Mouse (Mus musculus): ENCODE results near the gene Cbx5.
"Not testable (repeated sequence)": the region's sequence is repeated elsewhere in the genome, so short reads cannot be mapped to it uniquely, and the experiment has no call there.

Gene Cbx5

DNA sequence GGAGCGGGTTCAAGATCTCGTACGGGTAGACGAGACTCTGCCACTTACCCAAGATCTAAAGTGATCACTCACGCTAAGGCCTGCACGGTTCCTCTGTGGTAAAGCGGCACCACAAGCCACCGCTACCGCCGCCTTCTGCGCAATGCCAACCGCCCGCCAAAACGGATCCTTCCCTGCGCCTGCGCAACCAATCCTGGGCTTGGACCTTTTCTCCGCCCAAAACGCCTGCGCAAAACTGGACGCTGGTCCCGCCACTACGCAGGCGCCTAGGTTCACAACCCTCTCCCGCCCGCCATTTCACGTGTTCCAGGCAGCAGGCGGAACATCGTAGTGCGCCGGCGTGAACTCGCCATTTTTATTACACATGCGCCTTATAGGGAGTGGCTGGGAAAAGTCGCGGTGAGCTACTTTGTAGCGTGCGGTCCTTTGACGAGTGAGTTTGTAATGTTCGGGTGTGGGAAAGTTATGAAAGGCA, at the start of gene Cbx5:
Cbx5 (minus strand) TSS at position 132 of the 475 bp plus-strand sequence.
- in situ Hi-C loops (cut with MboI), result no loop called here

DNA sequence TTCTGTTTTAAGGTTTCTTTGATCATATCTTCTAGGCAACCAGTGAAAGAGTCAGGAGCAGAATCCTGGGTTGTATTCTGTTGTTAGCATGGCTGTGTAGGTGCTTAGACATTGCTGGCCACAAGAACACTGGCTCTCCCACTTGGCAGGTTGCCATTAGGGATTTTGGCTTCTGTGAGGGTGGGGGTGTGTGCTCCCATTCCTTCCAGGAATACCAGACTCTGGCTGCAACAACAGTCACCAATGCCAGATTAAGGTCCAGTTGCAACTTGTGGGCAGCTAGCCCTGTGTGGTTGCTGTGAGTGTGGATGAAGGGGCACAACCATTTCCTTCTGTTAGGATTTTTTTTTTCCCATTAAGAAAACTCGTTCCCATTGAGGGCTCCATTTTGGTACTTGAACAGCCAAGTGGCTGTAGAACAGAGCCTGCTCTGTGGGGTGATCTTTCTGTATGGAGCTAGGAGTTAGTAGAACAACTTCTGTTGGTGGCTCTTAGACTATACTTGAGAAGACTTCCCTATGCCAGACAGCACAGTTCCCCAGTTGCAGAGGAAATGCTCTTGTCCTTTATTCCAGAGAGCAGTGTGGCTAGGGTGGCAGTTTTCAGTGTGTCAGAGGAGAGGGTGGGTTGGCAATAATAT, 46.3 kb upstream of the Cbx5 start:
- in situ Hi-C loops (cut with MboI), result no loop called here

DNA sequence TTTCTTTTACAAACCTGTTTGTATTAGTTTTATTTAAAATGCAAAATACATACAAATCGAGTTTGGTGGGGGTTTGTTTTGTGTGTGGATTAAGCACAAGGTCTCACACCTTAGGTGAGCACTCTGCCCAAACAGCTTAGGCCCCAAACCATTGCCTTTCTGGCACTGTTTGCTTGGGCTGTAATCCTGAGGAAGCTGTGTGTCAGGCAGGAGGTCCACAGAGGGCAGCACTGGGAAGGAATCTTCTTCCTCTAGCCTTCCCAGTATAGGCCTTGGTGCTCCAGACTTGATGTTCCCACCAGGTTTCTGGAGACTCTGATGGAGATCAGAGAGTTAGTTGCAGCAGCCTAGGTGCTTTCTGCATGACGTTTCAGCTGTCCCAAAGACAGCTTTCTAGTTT, 45.0 kb upstream of the Cbx5 start:
- in situ Hi-C loops (cut with MboI), result no loop called here

DNA sequence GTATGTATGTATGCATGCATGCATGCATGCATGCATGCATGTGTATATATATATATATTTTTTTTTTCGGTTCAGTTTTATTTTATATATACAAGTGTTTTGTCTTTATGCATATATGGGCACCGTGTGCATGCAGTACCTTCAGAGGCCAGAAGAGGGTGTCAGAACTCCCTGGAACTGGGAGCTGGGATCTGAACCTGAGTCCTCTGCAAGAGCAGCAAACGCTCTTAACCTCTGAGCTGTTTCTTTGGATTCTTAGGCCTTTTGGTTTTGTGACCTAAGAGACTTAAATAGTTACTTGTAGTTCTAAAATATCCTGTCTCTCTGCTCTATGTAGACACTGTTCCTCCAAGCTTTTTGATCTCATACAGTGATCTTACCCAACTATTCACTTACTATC, 44.5 kb upstream of the Cbx5 start:
- in situ Hi-C loops (cut with MboI), result no loop called here

DNA sequence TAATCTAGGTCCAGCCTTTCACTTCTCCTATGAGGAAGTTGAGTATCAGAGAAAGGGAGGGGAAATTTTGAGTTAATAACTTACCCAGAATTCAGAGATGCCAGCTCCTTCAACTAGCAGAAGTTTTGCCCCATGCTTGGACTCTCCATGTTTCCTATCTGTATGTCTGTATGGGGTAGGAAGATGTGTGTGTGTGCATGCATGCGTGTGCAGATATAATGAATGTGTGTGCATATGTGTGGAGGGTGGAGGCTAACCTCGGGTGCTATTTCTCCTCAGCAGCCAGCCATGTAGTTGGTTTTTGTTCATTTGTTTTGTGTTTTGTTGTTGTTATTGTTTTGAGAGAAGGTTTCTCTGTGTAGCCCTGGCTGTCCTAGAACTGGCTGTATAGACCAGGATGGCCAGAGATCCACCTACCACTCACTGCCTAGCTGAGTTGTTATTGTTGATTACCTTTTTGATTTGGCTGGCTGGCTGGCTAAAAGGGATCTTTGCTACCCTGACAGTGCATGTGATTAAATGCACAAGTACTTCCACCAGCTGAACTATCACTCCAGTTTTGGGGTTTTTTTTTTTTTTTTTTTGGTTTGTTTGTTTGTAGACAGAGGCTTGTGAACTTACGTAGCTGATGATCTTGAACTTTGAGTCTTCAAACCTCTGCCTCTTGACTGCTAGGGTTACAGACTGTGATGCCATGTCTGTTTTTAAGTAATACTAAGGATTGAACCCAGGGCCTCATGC, 42.0 kb upstream of the Cbx5 start:
- in situ Hi-C loops (cut with MboI), result no loop called here

DNA sequence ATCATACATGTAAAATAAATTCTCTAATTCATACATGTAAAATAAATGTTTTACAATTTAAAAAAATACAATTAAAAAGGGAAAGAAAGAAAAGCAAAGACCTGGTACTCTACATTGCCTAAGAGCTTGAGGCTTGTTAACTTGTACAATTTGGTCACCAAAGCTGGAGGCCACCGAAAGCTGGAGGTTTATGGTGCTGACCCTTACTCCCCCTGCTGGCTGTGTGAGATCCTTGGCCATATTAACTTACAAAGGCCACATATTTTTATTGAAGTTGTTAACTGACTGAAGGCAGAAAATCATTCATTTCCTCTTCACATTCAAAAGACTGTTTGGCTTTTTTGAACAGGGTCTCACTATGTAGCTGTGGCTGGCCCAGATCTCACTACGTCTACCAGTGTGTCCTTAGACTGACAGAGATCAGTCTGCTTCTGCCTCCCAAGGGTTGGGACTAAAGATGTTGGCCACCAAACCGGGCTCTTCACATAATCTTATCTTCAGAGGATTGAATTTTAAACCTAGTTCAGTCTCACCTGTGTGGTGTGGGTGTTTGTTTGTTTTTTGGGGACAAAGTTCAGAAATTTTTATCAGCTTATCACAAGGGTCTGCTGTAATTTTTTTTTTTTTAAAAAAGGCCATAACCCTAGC, 41.3 kb upstream of the Cbx5 start:
- in situ Hi-C loops (cut with MboI), result no loop called here

DNA sequence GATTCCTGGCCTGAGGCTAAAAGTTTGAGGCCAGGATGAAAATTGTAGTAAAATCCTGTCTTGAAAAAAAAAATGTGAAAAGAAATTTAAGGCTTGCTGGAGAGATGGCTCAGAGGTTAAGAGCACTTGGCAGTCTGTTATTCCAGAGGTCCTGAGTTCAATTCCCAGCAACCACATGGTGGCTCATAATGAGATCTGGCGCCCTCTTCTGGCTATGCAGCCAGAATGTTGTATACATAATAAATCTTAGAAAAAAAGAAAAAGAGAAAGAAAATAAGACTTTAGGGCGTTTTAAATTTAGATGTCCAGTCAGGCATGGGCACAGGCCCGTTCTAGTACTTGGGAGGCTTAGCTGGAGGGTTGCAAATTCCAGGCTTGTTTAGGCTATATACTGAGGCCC, 40.1 kb upstream of the Cbx5 start:
- in situ Hi-C loops (cut with MboI), result no loop called here

DNA sequence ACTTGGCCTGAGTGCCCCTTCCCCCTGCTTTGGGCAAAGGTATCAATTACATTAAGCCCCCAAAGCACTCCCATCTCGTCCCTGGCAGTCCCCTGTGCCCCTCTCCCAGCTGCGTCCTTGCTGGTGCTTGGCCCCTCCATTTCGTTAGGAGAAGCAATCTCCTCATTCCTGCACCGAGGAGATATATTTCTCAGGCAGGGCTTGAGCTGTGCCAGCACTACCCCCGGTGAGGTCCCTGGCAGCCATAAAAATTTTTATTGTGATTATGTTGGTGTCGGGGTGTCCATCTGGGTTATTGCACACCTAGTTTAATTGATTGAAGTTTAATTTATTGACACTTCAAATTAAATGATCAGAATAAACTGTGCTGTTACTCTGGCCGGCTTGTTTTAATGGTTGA, 38.3 kb upstream of the Cbx5 start:
- in situ Hi-C loops (cut with MboI), result no loop called here

DNA sequence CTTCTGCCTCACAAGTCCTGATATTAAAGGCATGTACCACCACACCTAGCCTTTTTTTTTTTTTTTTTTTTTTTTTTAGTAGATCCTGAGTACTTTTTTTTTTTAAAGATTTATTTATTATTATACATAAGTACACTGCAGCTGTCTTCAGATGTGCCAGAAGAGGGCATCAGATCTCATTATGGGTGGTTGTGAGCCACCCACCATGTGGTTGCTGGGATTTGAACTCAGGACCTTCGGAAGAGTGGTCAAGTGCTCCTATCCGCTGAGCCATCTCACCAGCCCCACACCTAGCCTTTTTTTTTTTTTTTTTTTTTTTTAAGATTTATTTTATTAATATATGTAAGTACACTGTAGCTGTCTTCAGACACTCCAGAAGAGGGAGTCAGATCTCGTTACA, 36.3 kb upstream of the Cbx5 start:
- in situ Hi-C loops (cut with MboI), result not testable (repeated sequence)

DNA sequence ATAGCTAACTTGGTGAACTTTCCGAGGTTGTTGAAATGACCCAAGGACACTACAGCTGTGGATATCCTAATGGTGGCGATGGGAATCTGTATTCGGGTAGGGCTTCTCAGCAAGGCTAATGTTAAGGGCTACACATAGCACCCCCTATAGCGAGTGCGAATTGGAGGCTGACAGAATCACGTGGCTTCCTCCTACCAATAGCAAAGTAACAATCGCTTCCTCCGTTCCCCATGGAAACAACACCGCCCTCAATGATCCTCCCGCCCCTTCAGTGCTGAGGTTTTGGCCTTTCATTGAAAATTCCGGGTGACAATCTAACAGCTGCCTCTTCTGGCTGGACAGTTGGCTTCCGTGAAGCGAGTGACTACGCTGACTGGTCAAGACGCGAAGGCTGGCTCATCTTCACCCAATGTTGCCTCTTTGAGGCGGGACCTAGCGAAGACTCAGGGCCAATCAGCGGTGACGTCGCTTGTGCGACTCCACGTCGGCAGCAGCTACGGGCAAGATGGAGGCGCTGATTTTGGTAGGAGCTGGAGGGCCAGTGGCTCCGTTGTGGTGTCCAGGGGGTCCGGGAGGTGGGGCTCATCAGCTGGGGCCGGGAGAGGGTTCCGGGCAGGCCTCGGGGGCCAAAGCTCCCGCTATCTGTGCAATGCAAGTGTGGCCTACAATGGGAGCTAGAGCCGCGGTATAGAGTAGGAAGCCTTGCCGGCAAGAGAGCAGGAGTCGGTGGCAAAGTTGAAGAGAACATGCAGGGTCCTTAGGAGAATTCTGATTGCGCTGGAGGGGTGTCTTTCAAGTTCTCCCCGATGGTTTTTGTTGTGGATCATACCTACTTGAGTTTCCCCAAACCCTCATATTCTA, 33.0 kb upstream of the Cbx5 start, which contains the start of gene Copz1:
Copz1 (plus strand) TSS at position 296 of the 861 bp plus-strand sequence.
- in situ Hi-C loops (cut with MboI), result no loop called here

DNA sequence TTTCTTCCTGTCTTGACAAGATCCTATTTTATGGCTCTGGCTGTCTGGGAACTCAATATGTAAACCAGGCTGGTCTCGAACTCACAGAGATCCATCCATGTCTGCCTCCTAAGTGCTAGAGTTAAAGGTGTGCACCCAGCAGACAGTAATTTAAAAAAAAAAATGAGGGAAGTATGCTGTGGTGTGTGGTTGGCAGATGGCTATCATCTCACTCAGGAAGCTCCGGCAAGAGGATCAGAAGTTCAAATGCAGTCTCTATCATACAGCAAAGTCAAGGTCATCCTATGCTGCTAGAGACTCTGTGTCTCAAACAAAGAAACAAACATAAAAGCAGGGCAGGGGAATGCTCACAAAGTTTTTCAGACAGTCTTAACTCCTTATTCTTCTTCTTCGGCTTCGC, 29.3 kb upstream of the Cbx5 start:
- in situ Hi-C loops (cut with MboI), result no loop called here

DNA sequence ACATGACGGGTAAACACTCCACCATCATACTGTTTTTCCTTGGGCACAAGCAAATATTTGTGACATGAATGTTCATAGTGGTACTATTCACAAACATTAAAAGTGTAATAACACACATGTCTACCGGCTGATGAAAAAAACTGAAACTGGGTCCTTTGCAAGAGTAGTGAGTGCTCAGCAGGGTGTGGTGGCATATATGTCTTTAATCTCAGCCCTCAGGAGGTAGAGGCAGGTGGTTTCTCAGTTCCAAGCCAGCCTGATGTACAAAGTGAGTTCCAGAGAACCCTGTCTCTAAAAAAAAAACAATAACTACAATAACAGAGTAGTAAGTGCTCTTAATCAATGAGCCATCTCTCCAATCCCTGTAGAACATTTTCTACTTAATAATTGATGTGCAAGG, 25.2 kb upstream of the Cbx5 start:
- in situ Hi-C loops (cut with MboI), result no loop called here

DNA sequence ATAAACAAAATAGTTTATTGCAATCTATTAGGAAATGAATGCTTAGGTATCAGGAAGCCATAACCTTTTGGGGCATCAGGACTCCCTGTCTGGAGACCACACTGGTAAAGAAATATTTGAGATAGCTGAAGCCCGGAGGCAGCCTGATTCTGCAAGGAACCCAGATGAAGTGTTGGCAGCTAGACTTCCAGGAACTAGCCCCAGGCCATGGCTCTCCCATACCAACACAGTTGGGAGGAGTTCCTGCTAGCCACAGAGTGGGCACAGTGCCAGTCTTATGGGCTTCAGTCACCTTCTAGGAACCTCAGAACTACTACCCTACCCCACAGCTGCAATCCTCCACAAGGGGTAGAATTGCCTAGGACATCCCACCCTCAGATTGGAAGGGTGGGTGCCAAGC, 20.4 kb upstream of the Cbx5 start:
- in situ Hi-C loops (cut with MboI), result no loop called here

DNA sequence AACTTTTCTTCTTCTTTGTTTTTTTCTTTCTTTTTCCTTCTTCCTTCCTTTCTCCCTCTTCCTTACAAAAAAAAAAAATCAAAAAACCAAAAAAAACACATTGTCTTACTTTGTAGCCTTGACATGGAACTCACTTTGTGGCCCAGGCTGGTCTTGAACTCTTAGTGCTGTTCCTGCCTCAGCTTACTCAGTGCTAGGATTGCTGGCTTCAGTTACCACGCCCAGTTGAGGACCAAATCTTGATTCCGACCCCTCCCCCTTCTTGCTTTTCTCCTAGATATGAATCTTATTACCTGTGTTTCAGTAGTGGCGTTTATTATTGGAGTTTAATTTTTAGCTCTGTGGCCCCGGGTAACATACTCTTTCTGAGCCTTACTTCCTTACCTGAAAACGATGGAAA, 19.5 kb upstream of the Cbx5 start:
- in situ Hi-C loops (cut with MboI), result no loop called here

DNA sequence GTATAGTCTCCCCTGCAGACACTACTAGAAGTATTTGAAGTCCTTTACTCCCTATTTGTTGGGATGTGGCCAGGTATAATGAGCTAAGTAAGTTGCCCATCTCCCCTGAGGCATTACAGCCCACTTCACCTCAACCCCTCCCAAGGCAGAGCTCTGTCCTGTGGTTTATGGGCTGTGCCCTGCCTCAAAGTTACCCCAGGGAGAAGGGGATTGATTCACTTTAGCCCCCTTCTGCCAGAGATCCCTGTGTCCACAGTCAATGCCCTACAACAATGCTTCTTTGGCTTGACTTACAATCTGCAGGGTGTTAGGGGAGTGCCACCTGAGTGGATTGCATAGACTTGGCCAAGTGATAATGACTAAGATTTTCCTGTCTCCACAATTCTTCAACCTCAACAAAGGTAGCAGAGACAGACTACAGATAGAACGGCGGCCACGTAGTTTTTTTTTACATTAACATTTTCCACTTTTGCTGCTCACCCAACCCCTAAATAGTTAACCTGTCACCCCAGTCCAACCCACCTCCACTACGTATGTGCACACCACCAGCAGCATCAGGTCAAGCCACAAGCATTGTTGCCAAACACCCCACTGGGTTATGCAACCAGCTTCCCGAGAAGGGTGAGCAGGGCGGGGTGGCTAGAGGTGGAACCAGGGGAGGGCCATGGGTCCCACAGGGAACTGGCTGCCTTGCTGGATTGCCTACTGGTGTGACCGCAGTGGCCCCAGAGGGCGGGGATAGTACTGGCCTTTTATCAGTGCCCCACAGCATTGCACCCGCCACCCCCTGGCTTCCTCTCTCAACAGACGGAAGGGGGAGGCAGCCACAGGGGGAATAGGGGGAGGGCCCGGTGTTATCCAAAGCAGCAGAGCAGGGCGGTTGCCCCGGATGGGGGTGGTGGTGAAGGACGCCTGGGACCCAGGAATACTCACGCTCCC, 18.4 kb upstream of the Cbx5 start, which contains the start of gene Nfe2:
Nfe2 (minus strand) TSS at position 614 of the 939 bp plus-strand sequence.
- in situ Hi-C loops (cut with MboI), result no loop called here

DNA sequence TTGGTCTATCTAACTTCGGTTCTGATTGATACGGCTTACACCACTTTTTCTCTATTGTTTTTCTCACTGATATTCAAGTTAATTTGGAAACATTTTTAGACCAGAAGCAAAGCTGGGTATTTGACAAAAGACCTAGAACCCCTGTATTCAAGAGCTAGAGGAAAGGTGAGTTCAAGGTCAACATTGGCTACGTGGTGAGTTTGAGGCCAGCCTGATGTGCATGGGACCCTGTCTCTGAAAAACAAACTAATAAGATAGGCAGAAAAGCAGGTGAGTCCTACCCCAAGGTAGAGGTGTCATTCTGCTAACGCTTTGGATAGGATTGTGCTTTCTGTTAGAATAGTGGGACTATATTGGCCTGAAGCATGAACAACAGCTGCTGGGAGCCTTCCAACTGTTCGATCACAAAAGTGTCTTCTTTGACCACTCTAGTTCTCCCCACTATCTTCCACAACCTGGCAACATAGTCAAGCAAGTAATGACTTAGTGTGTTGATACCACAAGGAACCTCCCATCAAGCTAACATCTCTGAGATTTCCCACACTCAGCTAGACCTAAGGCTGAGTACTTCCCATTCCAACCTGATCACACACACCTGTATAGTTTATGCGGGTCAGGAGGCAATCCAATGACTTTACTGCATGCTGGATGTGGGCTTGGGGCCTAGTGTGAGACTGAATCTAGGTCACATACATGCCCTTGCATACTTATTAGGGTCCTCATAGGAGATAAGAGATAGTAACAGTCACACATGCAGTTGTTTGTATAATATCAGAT, 16.8 kb upstream of the Cbx5 start:
- in situ Hi-C loops (cut with MboI), result no loop called here

DNA sequence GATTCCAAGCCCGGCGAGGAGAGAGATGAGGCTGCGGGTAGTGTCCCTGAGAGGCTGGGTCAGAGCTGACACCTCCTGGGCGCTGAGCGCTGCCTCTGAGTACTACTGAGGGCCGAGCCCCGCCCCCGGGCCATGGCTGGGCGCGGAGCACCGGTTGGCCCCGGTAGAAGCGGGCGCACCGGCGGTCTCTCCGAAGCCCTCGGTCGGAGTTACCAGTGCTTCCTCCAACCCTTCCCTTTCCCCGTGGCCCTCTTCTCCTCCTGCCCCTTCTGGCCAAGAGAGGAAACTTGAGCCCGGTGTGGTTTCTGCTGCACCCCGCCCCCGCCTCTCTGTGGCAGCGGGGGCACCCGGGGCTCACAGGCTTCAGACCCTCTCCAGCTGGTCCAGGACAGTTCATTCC, 15.6 kb upstream of the Cbx5 start:
- in situ Hi-C loops (cut with MboI), result no loop called here

DNA sequence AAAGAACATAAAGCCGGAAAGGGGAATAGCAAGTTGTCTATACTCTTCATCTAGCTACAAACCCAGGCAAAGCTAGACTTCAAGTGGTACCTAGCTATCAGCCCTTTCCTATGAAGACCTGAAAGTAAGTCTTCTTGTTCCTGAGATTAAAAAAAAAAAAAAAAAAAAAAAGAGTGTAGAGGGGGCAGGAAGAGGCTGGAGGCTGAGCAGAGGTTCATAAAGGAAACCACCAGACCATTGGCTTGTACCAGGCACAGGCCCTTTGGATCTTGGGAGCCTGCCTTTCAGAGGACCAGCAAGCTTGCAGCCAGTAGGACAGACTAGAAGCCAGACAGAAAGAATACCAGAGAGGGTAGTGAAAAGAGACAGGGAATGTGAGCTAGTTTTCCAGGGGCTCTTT, 13.7 kb upstream of the Cbx5 start:
- in situ Hi-C loops (cut with MboI), result no loop called here

DNA sequence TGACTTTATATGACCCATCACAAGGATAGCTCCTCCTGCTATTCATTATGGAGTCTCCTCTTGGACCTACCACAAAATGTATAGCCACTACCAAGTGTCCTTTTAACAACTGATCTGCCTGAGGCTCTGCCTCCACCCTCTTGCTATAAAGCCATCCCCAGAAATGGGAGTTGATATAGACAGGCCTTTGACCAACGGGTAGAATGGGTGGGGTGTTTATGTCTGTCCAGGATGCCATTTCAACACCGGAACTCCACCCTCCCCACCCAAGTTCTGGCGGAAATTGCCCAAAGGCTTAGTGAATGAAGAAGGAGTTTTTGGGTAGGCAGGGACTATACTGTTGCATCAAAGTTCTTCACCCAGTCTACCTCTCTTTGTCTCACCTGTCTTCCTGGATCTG, 13.0 kb upstream of the Cbx5 start:
- in situ Hi-C loops (cut with MboI), result no loop called here

DNA sequence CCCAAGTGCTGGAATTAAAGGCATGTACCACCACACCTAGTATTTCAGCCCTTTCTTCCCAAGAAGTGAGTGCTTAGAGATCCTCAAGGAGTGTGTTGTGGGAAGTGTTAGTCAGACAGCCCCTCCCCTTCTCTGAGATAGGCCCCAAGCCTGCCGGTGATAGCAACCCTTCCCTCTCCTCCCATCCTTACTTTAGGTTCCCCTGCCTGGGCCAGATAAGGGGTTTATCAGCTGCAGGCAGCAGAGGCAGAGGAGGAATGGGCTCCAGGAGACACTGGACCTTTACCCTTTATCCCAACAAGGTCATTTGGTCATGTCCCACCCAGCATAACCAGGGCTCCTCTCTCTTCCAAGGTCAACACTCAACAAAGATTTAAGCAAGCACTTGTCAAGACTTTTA, 12.0 kb upstream of the Cbx5 start:
- in situ Hi-C loops (cut with MboI), result no loop called here

Measured in mature B cell (primary cell).